In genomic region chr3:96269511-96270474, GRCm38 (mm10) we compare ENCODE assay signal across 8 mouse cellular contexts. TPM values are rescaled to one million over a fixed set of nuclear protein-coding genes. Genes with fewer than 3 reads are reported as not detected.
DNase-seq lines count a peak whose midpoint lies in the region; ATAC-seq lines count a peak whose summit lies in the region.

Gene Hist2h2bb (plus strand): TSS chr3:96269752.

- peaks cover 53% of the 10 kb centered on the region for H3K4me1 ChIP-seq in megakaryocyte, embryonic 14.5 days

- H3K9me3 ChIP-seq in megakaryocyte, embryonic 14.5 days = no peaks in the 10 kb centered on the region

- DNase-seq in ZHBTc4 (ENCODE audit: low read depth, low spot score) = peak; percentile 98
- DNase-seq in gastrocnemius, adult 8-10 months (ENCODE audit: low spot score in 2 of 2) = peak; percentile 82 to 89
- DNase-seq in hindlimb bud, embryonic 11.5 days (ENCODE audit: extremely low spot score, low read depth, low spot score) = peak; percentile 99
- DNase-seq in left cerebral cortex, adult 8-10 months (ENCODE audit: low spot score in 2 of 2) = peak; percentile 96 to 97
- DNase-seq in right cerebral cortex, postnatal 10 days (ENCODE audit: low spot score in 2 of 2) = peak; percentile 94 to 98
- DNase-seq in urinary bladder, postnatal 25 days (ENCODE audit: low spot score) = peak; percentile 63

- H3K27me3 ChIP-seq in megakaryocyte, embryonic 14.5 days (replicated peaks) = no peaks in the 10 kb centered on the region

- peak; percentile 85 for ATAC-seq in common myeloid progenitor, adult 5-6 weeks (replicated peaks; ENCODE audit: low read depth, poor library complexity, severe bottlenecking)

- no peaks in the 10 kb centered on the region for H3K36me3 ChIP-seq in megakaryocyte, embryonic 14.5 days (replicated peaks; ENCODE audit: low read length)

- H3K4me3 ChIP-seq in megakaryocyte, embryonic 14.5 days (replicated peaks) = peak within 1 kb of the TSS; percentile 94

RNA-seq across cellular contexts. Expression of gene Hist2h2bb, which starts in this region (rescaled TPM):
- total RNA-seq in common myeloid progenitor, adult 5-6 weeks (2017) = 6,356 and 6,932 TPM in 2 replicates
- total RNA-seq in gastrocnemius, adult 8-10 months (2022) = 10 to 100 TPM; 18.8 to 38.2 (median 24.3) TPM
- 100 to 1,000 TPM; 160 to 229 (median 192) TPM for total RNA-seq in left cerebral cortex, adult 8-10 months (2022)
- polyA plus RNA-seq in megakaryocyte, embryonic 14.5 days (2012; ENCODE audit: insufficient read depth, low replicate concordance) = 1.0 TPM in 1 of 2 replicates, not detected in the other

Comparison
In these comparisons a context has a peak if more than half of its experiments do, and no peak if none do; other contexts are left out.
1. Peak in every context shown above with its lines: DNase-seq, ATAC-seq and H3K4me3 ChIP-seq.
2. RNA of gene Hist2h2bb (total RNA-seq): 6,356 to 6,932 TPM in common myeloid progenitor, adult 5-6 weeks; 160 to 229 TPM in left cerebral cortex, adult 8-10 months and 18.8 to 38.2 TPM in gastrocnemius, adult 8-10 months; every median in the first group is over 10 times any median in the second.